Mouse (Mus musculus) left cerebral cortex, postnatal 36 days (tissue): Measurements from ENCODE around the gene Glul. TPM values are rescaled to one million over a fixed set of nuclear protein-coding genes. Genes with fewer than 3 reads are reported as not detected.
A peak's percentile ranks its signal among the peaks of the same experiment; 100 is the strongest.
"Not testable (repeated sequence)": the region's sequence is repeated elsewhere in the genome, so short reads cannot be mapped to it uniquely, and the experiment has no call there.

ENCODE experiments used
- DNase-seq, 2 experiments: peaks; one replicate each; pipeline ENCODE4 v3.0.0; 2021 to 2022; ENCODE audit warnings: low spot score in 2 of 2, mixed read lengths in 1 of 2
- intact Hi-C: fragments of 180-260 bp; cut with DNase I; formaldehyde crosslinking; loops from one replicate; pipeline ENCODE4 v1.15.1; 2025
- total RNA-seq, 2 experiments: library from RNA; stranded (reverse); gene quantifications; 2 replicates each; pipeline ENCODE4 v1.2.3; 2021

Glul gene
- total RNA-seq: 1,000 to 10,000 TPM; 1,847 to 2,050 TPM

DNA sequence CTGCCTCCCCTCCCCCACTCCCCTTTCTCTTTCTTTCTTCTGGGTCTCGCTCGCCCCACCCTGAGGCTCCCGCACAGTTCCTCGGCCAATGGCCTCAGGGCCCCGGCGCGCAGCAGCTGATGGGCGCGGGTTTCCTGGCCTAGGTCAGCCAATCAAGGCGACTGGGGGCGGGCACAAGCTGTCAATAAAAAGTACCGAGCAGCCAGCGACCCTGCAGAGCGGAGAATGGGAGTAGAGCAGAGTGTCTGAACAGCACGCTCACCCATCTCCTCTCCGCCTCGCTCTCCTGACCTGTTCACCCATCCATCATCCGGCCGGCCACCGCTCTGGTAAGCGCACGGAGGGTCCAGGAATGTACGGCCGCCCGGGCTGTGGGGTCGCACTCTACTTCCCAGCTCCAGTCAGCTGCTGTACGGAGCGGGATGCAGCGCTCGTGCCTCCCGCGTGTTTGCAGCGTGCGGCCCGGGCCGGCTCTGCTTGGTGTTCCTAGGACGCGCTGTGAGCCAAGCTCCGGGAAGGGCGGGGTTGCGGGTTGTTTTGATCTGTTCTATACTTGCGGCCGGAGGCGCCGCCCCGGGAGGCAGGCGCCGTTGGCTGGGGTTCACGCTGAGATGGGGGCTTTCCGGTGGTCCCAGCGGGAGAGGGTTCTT, at the start of gene Glul, which contains the start of gene Teddm2:
Gene Glul, plus strand, starts transcription at position 214 of the 650 bp plus-strand sequence.
Gene Teddm2, minus strand, starts transcription at position 498 of the 650 bp plus-strand sequence.
- DNase-seq: peak; percentile 91 to 94
- intact Hi-C loops: loop anchor here (1.0 to 5.0 kb wide), 2 partner anchors 132 to 827 kb away; no protein-coding TSS in a partner anchor

DNA sequence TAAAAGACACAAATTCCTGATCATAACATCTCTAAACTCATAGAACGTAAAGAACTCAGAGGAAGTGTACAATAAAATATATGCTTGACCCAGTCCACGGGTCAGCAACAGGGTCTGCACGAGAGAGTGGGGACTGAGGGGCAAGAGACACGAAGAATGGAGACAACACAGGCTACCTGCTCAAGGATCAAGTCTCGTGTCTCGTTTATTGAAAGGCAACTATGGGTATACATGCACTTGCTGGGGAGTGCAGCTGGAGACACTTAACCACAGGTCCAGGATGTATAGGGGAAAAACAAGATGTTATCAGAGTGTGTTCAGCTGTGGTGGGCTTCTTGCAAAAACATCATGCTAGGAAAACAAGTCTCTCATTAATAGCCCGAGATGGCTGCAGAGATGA, 47.0 kb upstream of the Glul start:
- intact Hi-C loops: not testable (repeated sequence)

DNA sequence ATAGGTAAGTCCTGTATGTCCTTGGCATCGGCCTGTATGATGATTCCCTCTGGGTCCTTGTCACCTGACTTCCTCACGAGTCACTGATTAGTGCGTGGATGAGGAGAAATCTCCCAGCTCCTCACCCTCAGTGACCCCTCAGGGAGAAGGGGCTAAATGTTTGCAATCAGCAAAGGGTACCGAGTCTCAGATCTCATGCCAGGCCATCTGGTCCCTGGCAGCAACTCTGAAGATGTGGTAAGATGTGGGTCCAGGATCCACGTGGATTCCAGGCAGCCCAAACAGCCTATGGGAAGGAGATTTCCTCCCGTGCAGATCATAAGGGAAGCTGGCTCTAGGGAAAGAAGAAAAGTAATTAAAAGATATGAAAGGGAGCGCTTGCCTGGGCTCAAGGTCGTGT, 43.8 kb upstream of the Glul start:
- no peak for DNase-seq
- intact Hi-C loops: no loop called here

More for the DNA sequence above, 47.0 kb upstream of the Glul start:
- not testable (repeated sequence) for DNase-seq

DNA sequence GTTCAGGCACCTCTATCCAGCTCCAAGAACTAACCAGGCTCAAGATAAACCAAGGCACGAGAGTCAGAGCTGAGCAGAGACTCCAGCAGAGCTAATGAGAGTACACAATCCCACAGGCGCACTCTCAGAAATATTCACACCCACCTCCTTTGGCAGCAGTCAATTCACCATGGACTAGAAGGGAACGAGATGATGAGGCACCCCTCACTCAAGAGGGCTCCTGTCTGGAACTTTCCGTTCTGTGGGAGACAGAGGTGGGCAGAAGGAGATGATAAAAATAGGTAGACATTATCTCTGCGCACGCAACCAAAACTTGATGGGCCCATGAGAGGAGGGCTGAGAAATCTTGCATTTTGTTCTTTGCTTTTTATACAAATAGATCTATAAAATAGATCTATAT, 25.7 kb upstream of the Glul start, which contains the start of gene Teddm1b:
Gene Teddm1b, plus strand, starts transcription at position 301 of the 400 bp plus-strand sequence.
- DNase-seq: no peak
- intact Hi-C loops: no loop called here

DNA sequence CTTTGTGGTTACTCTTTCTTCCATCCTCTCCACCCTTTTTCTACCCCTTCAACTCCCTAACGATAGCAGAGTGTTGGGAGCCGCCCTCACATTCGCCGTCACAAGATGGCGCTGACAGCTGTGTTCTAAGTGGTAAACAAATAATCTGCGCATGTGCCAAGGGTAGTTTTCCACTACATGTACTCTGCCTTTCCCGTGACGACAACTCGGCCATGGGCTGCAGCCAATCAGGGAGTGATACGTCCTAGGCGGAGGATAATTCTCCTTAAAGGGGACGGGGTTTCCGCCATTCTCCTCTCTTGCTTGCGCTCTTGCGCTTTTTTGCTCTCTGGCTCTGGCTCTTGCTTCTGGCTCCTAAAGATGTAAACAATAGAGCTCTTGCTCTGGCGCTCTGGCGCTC, 19.4 kb upstream of the Glul start:
- intact Hi-C loops, DNase-seq: not testable (repeated sequence)

DNA sequence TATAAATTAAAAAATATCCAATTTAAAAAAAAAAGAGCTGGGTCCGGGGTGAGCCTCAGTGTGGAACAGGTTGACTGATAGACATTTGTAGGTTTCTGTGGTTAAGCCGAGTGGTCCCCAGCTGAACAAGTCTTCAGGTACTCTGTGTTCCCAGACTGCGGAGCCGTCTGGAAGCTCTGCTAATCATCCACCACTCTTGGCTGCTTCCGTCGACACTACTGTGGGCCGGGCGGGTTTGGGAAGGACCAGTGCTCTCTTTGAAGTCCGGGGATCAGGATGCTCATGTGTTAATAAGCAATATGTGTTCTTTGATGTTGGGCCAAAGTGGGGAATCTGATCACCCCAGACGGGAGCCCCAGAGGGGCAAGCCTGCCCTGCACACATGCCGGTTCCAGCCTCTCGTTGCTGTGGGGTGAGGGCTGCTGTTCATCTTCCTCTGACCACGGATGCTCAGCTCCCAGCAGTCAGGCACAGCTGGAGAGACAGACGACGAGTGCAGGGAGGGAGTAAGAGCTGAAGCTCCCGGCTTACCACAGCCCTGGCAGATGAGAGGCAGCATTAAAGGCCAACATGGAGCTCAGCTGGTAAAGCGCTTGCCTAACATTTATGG, 13.6 kb upstream of the Glul start:
- intact Hi-C loops: no loop called here
- DNase-seq: no peak

DNA sequence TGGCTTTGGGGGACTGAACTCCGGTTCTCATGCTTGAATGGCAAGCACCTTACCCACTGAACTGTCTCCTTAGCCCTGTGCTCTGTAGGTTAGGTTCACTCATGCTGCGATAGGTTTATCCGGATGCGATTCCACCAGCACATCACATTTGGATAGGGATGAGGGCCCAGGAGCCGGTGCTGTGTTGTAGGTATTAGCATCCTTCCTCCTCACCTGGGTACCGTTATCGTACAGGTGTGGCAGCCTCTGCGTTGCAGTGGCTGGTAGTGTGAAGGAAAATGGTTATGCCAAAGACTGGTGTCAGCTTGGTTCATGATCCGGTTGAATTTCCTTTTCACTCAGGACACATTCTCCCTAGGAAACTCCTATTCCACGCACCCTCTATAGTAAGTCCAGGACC, 9.6 kb upstream of the Glul start:
- DNase-seq: no peak
- intact Hi-C loops: no loop called here

DNA sequence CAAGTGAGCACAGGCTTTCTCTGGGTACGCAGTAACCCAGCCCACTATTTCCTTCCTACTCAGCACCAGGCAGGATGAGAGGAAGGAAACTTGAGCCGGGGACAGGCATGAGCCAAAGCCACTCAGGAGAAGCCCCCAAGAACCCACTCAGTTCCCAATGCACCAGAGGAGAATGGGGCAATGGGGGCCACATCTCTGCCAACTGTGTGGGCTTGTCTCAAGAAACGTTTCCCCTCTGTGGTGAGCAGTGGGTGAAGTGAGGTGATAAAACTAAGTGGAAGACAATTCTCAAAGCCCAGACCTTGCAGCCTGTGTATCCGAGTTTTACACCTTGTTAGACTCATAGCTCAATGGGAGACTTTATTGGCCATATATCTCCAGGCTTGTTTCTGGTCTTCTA, 8.3 kb upstream of the Glul start, which contains the start of gene Teddm1a:
Gene Teddm1a, plus strand, starts transcription at position 301 of the 400 bp plus-strand sequence.
- intact Hi-C loops: no loop called here
- no peak for DNase-seq

DNA sequence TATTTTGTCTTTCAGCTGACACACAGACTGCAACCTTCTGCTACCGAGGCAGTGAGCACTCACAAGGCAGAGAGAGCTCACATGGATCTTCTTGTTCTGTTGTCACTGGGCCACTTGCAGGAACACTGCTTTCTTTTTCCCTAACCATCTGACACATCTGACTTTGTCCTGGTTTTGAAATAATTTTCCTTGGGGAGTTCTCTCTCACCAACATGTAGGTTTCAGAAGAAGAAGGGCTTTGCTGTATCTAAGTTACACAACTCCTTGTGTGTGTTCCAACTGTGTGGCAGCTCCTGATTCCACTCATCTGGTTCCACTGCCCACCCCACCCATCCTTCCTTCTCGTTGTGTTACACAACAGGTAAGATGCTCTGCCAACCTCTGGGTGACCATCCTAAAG, 6.0 kb upstream of the Glul start:
- intact Hi-C loops: no loop called here

DNA sequence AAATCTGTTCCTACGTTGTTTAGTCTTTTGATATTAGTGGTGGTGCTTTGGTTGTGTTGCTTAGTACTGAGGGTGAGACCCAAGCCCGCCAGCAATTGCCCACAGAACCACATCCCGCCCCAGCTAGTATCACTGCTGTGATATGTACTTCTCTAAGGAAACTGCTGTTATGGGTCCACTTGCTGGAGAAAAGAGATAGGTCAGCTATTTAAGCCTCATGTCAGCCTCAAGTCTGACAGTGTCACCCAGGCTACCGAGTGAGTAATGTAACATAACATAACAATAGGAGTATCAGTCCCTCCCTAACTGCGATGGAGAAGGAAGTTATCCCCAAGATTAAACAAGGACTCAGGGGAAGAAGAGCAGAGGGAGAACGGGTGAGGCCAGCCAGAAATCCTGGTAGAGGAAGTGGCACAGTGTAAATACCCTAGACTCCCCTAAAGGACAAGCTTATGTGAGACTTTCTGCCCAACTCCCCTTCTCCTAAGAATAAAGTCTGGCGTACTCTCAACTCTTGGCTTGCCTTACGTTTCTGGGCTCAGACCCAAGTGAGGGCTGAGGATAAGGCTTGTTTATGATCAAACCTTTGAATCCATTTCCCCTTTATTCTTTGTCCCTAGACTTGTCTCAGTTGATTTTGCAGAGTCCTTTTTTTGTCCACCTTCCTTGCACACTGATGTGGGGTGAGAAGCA, 5.4 kb upstream of the Glul start:
- intact Hi-C loops: no loop called here
- DNase-seq: no peak

More for the DNA sequence above, 6.0 kb upstream of the Glul start:
- DNase-seq: no peak

DNA sequence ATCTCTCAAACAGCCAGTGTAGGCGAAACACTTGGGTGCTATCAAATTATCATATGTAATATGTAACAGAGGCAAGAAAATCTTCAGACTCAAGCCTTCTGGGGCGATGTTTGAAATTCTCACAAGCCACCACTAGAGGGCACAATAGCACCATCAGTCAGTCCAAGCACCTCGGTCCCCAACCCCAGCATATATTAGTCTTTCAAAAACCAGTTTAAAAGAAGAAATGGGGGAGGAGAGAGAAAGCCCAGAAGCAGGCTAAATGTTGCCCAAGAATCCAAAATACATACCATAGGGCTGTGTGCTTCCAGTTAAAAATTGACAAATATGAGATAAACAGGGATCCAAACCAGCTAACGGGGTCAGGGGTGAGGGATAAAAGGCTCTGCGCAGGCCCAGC, 4.8 kb upstream of the Glul start:
- intact Hi-C loops: loop anchor here (1.0 to 5.0 kb wide), 2 partner anchors 286 to 832 kb away; no protein-coding TSS in a partner anchor

DNA sequence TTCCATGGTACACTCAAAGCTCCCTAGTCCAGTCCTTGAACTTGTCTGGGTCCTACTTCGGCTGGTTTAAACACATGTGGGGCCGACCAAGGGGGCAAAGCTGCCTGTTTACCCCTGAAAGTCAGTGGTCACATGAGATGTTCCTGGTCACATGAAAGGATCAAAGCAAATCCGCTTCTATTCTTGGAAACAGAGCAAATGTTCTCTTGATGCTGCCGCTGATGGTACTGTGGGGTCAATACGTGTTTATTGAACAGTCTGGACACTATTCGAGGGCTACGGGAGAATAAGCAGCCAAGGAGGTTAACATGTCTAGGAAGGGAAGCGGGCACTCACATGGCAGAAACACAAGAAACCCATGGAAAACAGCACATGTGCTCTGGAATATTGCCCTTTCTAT, 2.5 kb upstream of the Glul start:
- intact Hi-C loops: loop anchor here (1.0 to 5.0 kb wide), 2 partner anchors 221 to 830 kb away; no protein-coding TSS in a partner anchor
- no peak for DNase-seq

More for the DNA sequence above, 4.8 kb upstream of the Glul start:
- DNase-seq: peak; percentile 69 to 80

DNA sequence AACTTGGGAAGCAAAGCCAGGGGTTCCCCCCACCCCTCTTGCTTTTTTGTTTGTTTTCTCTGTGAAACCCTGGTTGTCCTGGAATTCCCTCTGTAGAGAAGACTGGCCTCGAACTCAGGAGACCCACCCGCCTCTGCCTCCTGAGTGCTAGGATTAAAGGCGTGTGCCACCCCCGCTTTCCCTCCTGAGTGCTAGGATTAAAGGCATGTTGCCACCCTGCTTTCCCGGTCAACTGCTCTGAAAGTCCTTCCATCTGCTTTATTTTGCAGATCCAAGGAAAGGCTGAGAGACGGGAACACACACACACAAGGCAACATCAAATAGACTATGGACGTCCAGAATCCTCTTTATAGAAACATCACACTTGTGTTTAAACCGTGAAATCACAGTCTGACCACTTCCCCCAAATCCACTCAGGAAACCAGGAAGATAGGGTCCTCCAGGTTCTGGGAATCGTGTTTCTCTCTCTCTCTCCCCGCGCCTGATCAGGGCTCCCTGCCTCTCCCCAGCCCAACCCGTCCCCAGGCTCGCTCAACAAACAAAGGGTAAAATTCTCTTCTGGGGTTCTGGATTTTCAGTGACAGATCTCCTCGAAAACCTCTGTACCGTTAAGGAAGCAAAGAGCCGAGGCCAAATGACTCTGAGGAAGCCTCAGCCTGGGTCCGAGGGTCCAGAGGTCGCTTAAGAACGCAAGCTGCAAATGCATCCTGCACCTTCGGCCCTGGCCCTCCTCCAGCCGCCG, 584 bp upstream of the Glul start:
- intact Hi-C loops: loop anchor here (1.0 to 5.0 kb wide), 2 partner anchors 133 to 828 kb away; no protein-coding TSS in a partner anchor
- DNase-seq: no peak

DNA sequence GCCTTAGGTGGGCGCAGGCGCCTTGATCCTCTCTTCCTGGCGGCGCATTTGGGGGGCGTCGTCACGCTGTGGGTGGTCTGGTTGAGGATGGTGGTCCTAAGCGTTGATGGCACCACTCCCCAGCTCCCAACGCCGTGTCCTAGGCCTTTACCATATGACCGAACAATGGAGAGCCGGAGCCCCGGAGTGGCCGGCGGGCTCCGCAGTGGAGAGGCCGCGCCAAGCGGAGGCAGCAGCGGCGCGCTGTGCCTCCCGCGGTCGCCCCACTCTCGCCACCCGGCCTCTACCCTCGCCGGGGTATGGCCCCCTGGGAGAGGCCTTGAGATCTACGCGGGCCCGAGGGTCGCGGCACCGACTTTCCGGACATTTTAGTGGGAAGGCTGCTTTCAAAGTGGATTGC, 637 bp downstream of the Glul start:
- intact Hi-C loops: no loop called here
- DNase-seq: no peak

DNA sequence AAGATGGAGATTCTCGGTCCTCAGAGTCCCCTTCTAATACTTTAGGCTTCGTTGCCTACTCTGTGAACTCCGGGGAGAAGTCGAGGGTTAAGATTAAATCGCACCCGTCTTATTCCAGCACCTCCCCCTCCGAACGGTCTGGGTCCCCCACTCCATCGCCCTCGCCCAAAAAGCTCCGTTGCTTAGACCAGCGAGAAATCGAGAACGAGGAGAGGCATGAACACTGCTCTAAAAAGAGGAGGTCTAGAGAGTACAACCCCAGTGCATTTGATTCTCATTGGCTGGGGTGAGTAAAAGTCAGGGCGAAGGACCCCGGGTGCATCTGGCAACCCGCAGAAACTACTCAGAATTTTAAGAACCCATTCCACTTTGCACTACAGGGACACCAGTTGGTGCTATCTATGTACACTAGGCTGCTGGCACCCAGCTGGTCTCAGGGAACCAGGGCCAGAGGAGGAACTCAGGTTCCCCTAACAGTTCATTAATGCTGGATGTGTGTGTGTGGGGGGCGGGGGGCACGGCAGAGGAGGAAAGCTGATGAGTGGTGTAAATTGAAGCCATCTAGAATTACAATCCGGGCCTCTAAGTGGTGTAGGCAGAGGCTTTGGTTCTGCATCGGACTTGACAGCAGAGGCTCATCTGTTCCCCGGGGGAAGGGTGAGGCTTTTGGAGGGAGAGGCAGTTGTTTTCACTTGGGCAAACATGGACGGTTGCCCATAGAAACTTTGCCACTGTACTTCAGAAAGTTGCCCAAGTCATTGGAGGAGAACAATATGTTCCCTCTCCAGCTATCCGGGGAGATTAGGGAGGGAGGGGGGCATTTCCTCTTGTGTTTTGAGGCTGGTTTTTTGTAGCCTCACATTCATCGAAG, 1.4 kb downstream of the Glul start:
- intact Hi-C loops: no loop called here
- DNase-seq: no peak

DNA sequence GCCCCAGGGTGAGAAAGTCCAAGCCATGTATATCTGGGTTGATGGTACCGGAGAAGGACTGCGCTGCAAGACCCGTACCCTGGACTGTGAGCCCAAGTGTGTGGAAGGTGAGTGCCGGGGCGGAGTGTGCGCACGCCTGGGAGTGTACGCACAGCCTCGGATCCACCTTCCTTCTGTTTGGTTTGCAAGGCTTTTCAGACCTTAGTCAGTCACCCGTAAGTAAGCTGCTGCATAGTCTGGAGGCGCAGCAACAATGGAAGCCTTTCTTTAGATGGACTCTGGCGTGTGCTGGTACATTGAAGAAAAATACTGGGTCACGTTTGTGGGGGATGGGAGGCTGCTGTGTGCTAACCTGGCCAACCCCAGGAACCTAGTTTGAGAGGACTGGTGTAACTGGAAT, 3.3 kb downstream of the Glul start:
- intact Hi-C loops: no loop called here
- DNase-seq: no peak

DNA sequence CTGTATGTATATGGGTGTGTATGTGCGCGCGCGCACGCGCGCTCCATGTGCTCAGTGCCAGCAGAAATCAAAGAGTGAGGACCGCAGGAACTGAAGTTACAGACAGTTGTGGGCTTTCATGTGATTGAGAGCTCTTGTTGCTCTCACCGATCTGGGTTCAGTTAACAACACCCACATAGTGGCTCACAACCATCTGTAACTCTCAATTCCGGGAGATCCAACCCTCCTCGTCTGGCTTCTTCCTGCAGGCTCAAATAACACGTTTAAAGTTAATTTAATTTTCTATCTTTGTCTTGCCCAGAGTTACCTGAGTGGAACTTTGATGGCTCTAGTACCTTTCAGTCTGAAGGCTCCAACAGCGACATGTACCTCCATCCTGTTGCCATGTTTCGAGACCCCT, 4.5 kb downstream of the Glul start:
- DNase-seq: no peak
- intact Hi-C loops: no loop called here

DNA sequence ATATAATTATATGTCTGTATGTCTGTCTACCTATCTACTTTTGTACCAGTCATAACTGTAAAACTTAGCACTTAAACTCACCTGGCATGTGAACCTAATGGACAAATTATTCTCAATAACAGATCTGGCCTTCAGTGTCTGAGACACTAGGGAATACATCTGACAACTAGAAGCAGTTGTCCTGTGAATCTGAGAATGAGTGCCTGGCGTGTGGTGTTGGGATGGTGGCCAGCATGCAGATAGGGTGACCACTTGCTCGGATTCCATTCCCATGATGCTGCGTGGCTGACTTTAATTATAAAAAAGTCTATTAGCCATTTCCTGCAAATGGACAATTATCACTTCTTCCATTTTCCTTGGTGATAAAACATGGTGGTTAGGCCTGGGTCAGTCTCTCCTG, 6.1 kb downstream of the Glul start:
- no peak for DNase-seq
- intact Hi-C loops: no loop called here

DNA sequence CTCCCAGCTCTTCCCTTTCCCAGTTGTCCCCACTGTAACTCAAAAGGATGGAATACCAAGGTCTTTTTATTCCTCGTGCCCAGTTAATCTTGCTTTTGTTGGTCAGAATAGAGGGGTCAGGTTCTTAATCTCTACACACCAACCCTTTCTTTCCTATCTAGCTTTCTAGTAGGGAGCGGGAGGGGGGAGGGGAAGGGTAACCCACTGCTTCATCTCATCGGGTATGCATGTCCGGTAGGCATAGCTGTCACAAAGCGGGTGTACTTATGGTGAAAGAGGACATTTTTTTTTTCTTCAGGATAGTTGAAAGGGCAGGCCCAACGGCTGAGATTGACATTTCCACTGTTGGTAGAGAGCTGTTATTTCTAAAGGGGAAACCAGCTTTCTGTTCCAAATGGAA, 8.5 kb downstream of the Glul start:
- intact Hi-C loops: no loop called here
- DNase-seq: no peak
